Mouse (Mus musculus): ENCODE data around the gene Arl5a. TPM values are rescaled to one million over a fixed set of nuclear protein-coding genes. Genes with fewer than 3 reads are reported as not detected.

Gene Arl5a
- total and polyA plus RNA-seq, 2 experiments from 2014 or later: 31.0 to 87.0 TPM

GRCm38 (mm10) chr2:52435919-52436632 is 11.4 kb upstream of the Arl5a start:
- Histone ChIP-seq H3K27ac (ENCODE audit: low read depth, low read length) (no peak overlapping the region), H3K4me1 (ENCODE audit: insufficient read depth) (no peaks in the 10 kb centered on the region; the same call in 1 of the 2 replicates), H3K4me3 (ENCODE audit: low read depth, low read length) (no peak overlapping the region), H3K27me3 (ENCODE audit: insufficient read depth, low read length) (no peaks in the 10 kb centered on the region), H3K36me3 (ENCODE audit: insufficient read depth) (no peaks in the 10 kb centered on the region), H3K4me2 (ENCODE audit: low read depth) (0 out of 2 replicates have a peak overlapping the region, but pooled peaks have one; percentile 1), H3K9me3 (ENCODE audit: low read length) (no peaks in the 10 kb centered on the region), H3K9ac (no peak overlapping the region)
- 37% methylated on average over 14 of the region's 14 CpGs for WGBS
- DNase-seq (peak; percentile 14), ATAC-seq (peak; percentile 50; the same call in 1 of the 2 replicates)
- TF ChIP-seq CTCF (IDR thresholded peaks at IDR 0.05; ENCODE audit: low read depth): no peak

- Histone ChIP-seq H3K9ac (no peak overlapping the region), H3K4me1 (ENCODE audit: insufficient read depth) (no peaks in the 10 kb centered on the region; the same call in 1 of the 2 replicates), H3K4me2 (ENCODE audit: low read depth) (no peak overlapping the region), H3K4me3 (ENCODE audit: low read depth, low read length) (no peak overlapping the region), H3K36me3 (ENCODE audit: insufficient read depth) (no peaks in the 10 kb centered on the region), H3K27ac (ENCODE audit: low read depth, low read length) (no peak overlapping the region), H3K9me3 (ENCODE audit: low read length) (no peaks in the 10 kb centered on the region), H3K27me3 (ENCODE audit: insufficient read depth, low read length) (no peaks in the 10 kb centered on the region)
- no peak for ATAC-seq
- TF ChIP-seq CTCF (IDR thresholded peaks at IDR 0.05; ENCODE audit: low read depth): no peak
- DNase-seq: no peak
- WGBS: 59% methylated on average over 7 of the region's 7 CpGs
Measured at GRCm38 (mm10) chr2:52433365-52433764, 8.7 kb upstream of the Arl5a start.

GRCm38 (mm10) chr2:52427383-52427782 is 2.7 kb upstream of the Arl5a start:
- Histone ChIP-seq H3K4me1 (ENCODE audit: insufficient read depth) (0 out of 2 replicates have a peak, but pooled peaks cover 15% of the 10 kb centered on the region), H3K9ac (no peak overlapping the region), H3K4me3 (ENCODE audit: low read depth, low read length) (no peak overlapping the region), H3K36me3 (ENCODE audit: insufficient read depth) (no peaks in the 10 kb centered on the region), H3K27me3 (ENCODE audit: insufficient read depth, low read length) (no peaks in the 10 kb centered on the region), H3K4me2 (ENCODE audit: low read depth) (no peak overlapping the region), H3K27ac (ENCODE audit: low read depth, low read length) (no peak overlapping the region), H3K9me3 (ENCODE audit: low read length) (no peaks in the 10 kb centered on the region)
- no peak for TF ChIP-seq CTCF (IDR thresholded peaks at IDR 0.05; ENCODE audit: low read depth)
- WGBS: 91% methylated on average over 3 of the region's 3 CpGs
- no peak for ATAC-seq
- no peak for DNase-seq

- Histone ChIP-seq H3K4me1 (ENCODE audit: insufficient read depth) (peaks cover 23% of the 10 kb centered on the region), H3K36me3 (ENCODE audit: insufficient read depth) (no peaks in the 10 kb centered on the region), H3K27ac (ENCODE audit: low read depth, low read length) (no peak overlapping the region), H3K27me3 (ENCODE audit: insufficient read depth, low read length) (no peaks in the 10 kb centered on the region), H3K4me3 (ENCODE audit: low read depth, low read length) (no peak overlapping the region), H3K4me2 (ENCODE audit: low read depth) (no peak overlapping the region), H3K9me3 (ENCODE audit: low read length) (no peaks in the 10 kb centered on the region), H3K9ac (no peak overlapping the region)
- no peak for ATAC-seq
- WGBS: 93% methylated on average over 3 of the region's 3 CpGs
- no peak for DNase-seq
- TF ChIP-seq CTCF (IDR thresholded peaks at IDR 0.05; ENCODE audit: low read depth): no peak
Measured at GRCm38 (mm10) chr2:52426041-52426440, 1.3 kb upstream of the Arl5a start.

DNA sequence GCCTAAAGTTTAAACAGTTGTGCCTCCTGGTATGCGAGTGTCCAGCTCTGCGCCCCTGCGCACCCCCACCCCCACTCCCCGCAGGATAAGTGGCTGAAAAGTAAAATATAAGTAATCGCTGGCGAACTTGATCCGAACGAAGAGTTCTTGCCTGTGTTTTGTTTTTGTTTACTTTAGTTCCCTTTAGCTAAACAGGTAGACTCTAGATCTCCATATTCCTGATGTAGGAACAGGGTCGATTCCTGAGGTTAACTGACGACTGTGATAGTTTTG is 758 bp upstream of the Arl5a start:
- peaks cover 25% of the 10 kb centered on the region for H3K4me1 ChIP-seq (ENCODE audit: insufficient read depth)
- H3K9me3 ChIP-seq (ENCODE audit: low read length): no peaks in the 10 kb centered on the region
- TF ChIP-seq CTCF (IDR thresholded peaks at IDR 0.05; ENCODE audit: low read depth): no peak
- WGBS: 23% methylated on average over 10 of the region's 10 CpGs
- DNase-seq: no peak
- no peaks in the 10 kb centered on the region for H3K27me3 ChIP-seq (ENCODE audit: insufficient read depth, low read length)
- H3K4me2 ChIP-seq (ENCODE audit: low read depth): peak overlapping the region; percentile 63
- H3K36me3 ChIP-seq (ENCODE audit: insufficient read depth): no peaks in the 10 kb centered on the region
- H3K27ac ChIP-seq (ENCODE audit: low read depth, low read length): no peak overlapping the region
- no peak for ATAC-seq
- H3K4me3 ChIP-seq (ENCODE audit: low read depth, low read length): peak overlapping the region; percentile 96
- H3K9ac ChIP-seq: peak overlapping the region; percentile 96

DNA sequence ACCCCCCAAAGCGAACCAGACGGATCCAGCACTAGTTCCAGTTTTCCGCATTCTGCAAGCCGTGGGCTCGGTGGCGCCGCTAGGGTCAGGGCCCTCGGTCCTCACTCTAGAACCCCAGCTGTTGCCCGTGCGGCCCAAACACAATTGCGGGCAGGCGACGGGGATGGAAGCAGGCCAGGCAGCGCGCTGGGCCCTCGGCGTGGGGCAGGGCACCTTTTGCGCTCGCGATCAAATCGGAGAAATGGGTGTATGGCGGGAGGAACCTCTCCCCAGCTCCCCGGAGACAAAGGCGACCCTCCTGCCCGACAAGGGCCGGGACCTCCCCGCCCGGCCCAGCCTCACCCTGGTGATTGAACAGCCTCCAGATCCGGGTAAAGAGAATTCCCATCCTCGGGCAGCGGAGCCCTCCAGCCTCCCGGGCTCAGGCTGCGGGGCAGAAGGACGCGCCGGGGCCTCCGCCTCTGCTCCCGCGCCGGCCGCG is 413 bp downstream of the Arl5a start:
- Histone ChIP-seq H3K27me3 (ENCODE audit: insufficient read depth, low read length) (no peaks in the 10 kb centered on the region), H3K4me2 (ENCODE audit: low read depth) (peak overlapping the region; percentile 52), H3K36me3 (ENCODE audit: insufficient read depth) (no peaks in the 10 kb centered on the region), H3K4me1 (ENCODE audit: insufficient read depth) (peaks cover 25% of the 10 kb centered on the region), H3K27ac (ENCODE audit: low read depth, low read length) (peak overlapping the region; percentile 89), H3K9me3 (ENCODE audit: low read length) (no peaks in the 10 kb centered on the region), H3K9ac (peak overlapping the region; percentile 96), H3K4me3 (ENCODE audit: low read depth, low read length) (peak overlapping the region; percentile 96)
- TF ChIP-seq CTCF (IDR thresholded peaks at IDR 0.05; ENCODE audit: low read depth): no peak
- peak; percentile 52 for DNase-seq
- peak; percentile 70 for ATAC-seq
- under 1% methylated on average over 40 of the region's 42 CpGs for WGBS

- no peaks in the 10 kb centered on the region for H3K27me3 ChIP-seq (ENCODE audit: insufficient read depth, low read length)
- H3K9me3 ChIP-seq (ENCODE audit: low read length): no peaks in the 10 kb centered on the region
- peak overlapping the region; percentile 96 for H3K9ac ChIP-seq
- H3K36me3 ChIP-seq (ENCODE audit: insufficient read depth): no peaks in the 10 kb centered on the region
- WGBS: 2% methylated on average over 16 of the region's 16 CpGs
- DNase-seq (peak; percentile 44), ATAC-seq (no peak)
- no peak overlapping the region for H3K27ac ChIP-seq (ENCODE audit: low read depth, low read length)
- H3K4me2 ChIP-seq (ENCODE audit: low read depth): peak overlapping the region; percentile 52
- peak overlapping the region; percentile 96 for H3K4me3 ChIP-seq (ENCODE audit: low read depth, low read length)
- H3K4me1 ChIP-seq (ENCODE audit: insufficient read depth): peaks cover 25% of the 10 kb centered on the region
- TF ChIP-seq CTCF (IDR thresholded peaks at IDR 0.05; ENCODE audit: low read depth): no peak
Measured at GRCm38 (mm10) chr2:52423611-52424247, 972 bp downstream of the Arl5a start.
